ENCODE assay signal across 1 mouse cellular context in the genomic region with DNA sequence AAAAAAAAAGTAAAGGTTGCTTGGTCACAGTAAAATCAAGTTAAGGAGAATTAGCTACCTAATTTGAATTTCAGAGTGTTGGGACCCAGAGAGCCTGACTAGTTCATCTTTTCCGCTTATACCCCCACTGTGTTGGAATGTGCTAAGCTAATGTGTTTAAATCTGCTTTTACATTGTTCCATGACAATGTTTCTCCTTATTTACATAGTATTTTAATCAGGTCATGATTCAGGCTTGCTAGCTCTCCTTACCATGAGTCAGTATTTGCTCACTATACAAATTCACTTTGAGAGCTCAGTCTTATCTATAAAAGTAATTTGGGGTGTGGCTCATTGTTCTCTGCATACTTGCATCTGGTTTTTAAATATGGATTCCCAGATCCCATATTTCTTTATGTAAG.
A peak's percentile ranks its signal among the peaks of the same experiment; 100 is the strongest.
TF ChIP-seq lines count a peak whose summit lies in the region.

No protein-coding gene starts in this region.

TF ChIP-seq in CH12.LX, 34 proteins besides CTCF, POLR2A, EP300 and RAD21 (continued from another document):
- TF ChIP-seq PAX5 (IDR thresholded peaks at IDR 0.05; ENCODE audit: low read length) (no peak), ELF1 (IDR thresholded peaks at IDR 0.05; ENCODE audit: low read depth, low read length) (no peak), GABPA (IDR thresholded peaks at IDR 0.05; ENCODE audit: insufficient replicate concordance, low read depth, low read length) (no peak), MXI1 (IDR thresholded peaks at IDR 0.05; ENCODE audit: low read depth, low read length) (no peak; the same call in 1 of the 2 replicates), SMC3 (IDR thresholded peaks at IDR 0.05; ENCODE audit: low read depth, low read length) (no peak), NRF1 (IDR thresholded peaks at IDR 0.05; ENCODE audit: low read depth, low read length) (no peak), MEF2A (IDR thresholded peaks at IDR 0.05; ENCODE audit: borderline replicate concordance, low read depth, low read length) (peak; percentile 72; the same call in 1 of the 2 replicates), BHLHE40 (IDR thresholded peaks at IDR 0.05; ENCODE audit: low read depth, low read length) (peak; percentile 55), RCOR1 (conservative IDR thresholded peaks at IDR 0.05; ENCODE audit: low read depth, low read length) (no peak), ZKSCAN1 (IDR thresholded peaks at IDR 0.05; ENCODE audit: borderline replicate concordance, low read depth, low read length) (no peak), IRF4 (IDR thresholded peaks at IDR 0.05; ENCODE audit: low read depth, low read length) (peak; percentile 39; the same call in 1 of the 2 replicates), NELFE (IDR thresholded peaks at IDR 0.05; ENCODE audit: low read depth, low read length) (no peak), ZNF384 (IDR thresholded peaks at IDR 0.05; ENCODE audit: low read depth, low read length) (peak; percentile 81), CHD2 (IDR thresholded peaks at IDR 0.05; ENCODE audit: low read length) (peak; percentile 21; the same call in 1 of the 2 replicates), MAFK (IDR thresholded peaks at IDR 0.05; ENCODE audit: insufficient replicate concordance, low read length) (peak; percentile 61; the same call in 1 of the 2 replicates), SIN3A (IDR thresholded peaks at IDR 0.05; ENCODE audit: low read length) (peak; percentile 55), USF2 (conservative IDR thresholded peaks at IDR 0.05; ENCODE audit: low read depth, low read length) (no peak)
